Mouse (Mus musculus) liver, postnatal 0 days (tissue): ENCODE data around the gene 1700014D04Rik. TPM values are rescaled to one million over a fixed set of nuclear protein-coding genes. Genes with fewer than 3 reads are reported as not detected.

Experiments used
- ATAC-seq: fragments of 200-750 bp; cut with Nextera tagmentation; 2 replicates; pipeline ENCODE4 v1.8.0; 2017; ENCODE audit warnings: mild to moderate bottlenecking, moderate library complexity
- DNase-seq: peaks from one replicate; pipeline ENCODE4 v3.0.0-alpha.2; 2016
- H3K27ac ChIP-seq: fragments of 300-500 bp; sonication (generic); 2 replicates; pipeline ENCODE4 v1.5.1; 2014; ENCODE audit warnings: antibody characterized with exemption, moderate library complexity, mild to moderate bottlenecking, low read depth
- H3K27me3 ChIP-seq: fragments of 300-500 bp; sonication (generic); 2 replicates; pipeline ENCODE4 v1.6.1; 2014; ENCODE audit warnings: low read length, control low read depth, mixed read lengths; ENCODE audit not compliant: insufficient read depth
- H3K36me3 ChIP-seq: fragments of 300-500 bp; sonication (generic); replicated peaks from 2 replicates; pipeline ENCODE4 v1.6.1; 2014; ENCODE audit warnings: mild to moderate bottlenecking, control low read depth, low read length, moderate library complexity, mixed read lengths; ENCODE audit not compliant: insufficient read depth
- H3K4me1 ChIP-seq: fragments of 300-500 bp; sonication (generic); 2 replicates; pipeline ENCODE4 v1.6.1; 2014; ENCODE audit warnings: antibody characterized with exemption, mild to moderate bottlenecking, control low read depth; ENCODE audit not compliant: insufficient read depth
- H3K4me2 ChIP-seq: fragments of 300-500 bp; sonication (generic); 2 replicates; pipeline ENCODE4 v1.6.1; 2014; ENCODE audit warnings: low read depth, mild to moderate bottlenecking, low read length, moderate library complexity, mixed read lengths
- H3K4me3 ChIP-seq: fragments of 300-500 bp; sonication (generic); 2 replicates; pipeline ENCODE4 v1.5.1; 2014; ENCODE audit warnings: low read depth, low read length
- H3K9ac ChIP-seq: fragments of 300-500 bp; sonication (generic); replicated peaks from 2 replicates; pipeline ENCODE4 v1.6.1; 2014; ENCODE audit warnings: mild to moderate bottlenecking, moderate library complexity
- H3K9me3 ChIP-seq: fragments of 300-500 bp; sonication (generic); 2 replicates; pipeline ENCODE4 v1.6.1; 2016; ENCODE audit warnings: mild to moderate bottlenecking, control low read depth, low read length, mixed read lengths
- CTCF ChIP-seq: sonication (generic); IDR thresholded peaks from 2 replicates; pipeline ENCODE4 v1.5.1; 2016; ENCODE audit warnings: antibody characterized with exemption, low read depth
- EP300 ChIP-seq: IDR thresholded peaks from 2 replicates; pipeline ENCODE4 v1.6.1; 2016; ENCODE audit warnings: antibody characterized with exemption, low read depth, mild to moderate bottlenecking
- WGBS: fragments of 180-500 bp; shearing (Covaris S2); extraction: QIAGEN DNeasy Blood & Tissue Kit; methylation state at CpG from one replicate; pipeline ENCODE4 v1.1.7; 2014; ENCODE audit not compliant: insufficient replicate concordance; 5-methylcytosine and 5-hydroxymethylcytosine counted together
- polyA plus RNA-seq: library from polyadenylated mRNA; unstranded; fragments of >200 nt; fragmentation: Nextera tagmentation; extraction: Ambion mirVana; gene quantifications from 2 replicates; pipeline ENCODE4 v1.2.1, GENCODE M21; 2015

Gene 1700014D04Rik
- polyA plus RNA-seq, 1 experiment from 2014 or later = not detected

- Histone ChIP-seq H3K9ac (no peak overlapping the region), H3K4me2 (no peak overlapping the region), H3K27ac (peak overlapping the region; percentile 65), H3K9me3 (no peaks in the 10 kb centered on the region), H3K36me3 (peaks cover 75% of the 10 kb centered on the region), H3K4me1 (peaks cover 24% of the 10 kb centered on the region), H3K4me3 (no peak overlapping the region), H3K27me3 (no peaks in the 10 kb centered on the region)
- TF ChIP-seq CTCF = no peak
- no peak for TF ChIP-seq EP300
- DNase-seq (peak; percentile 59), ATAC-seq (peak; percentile 22; the same call in 1 of the 2 replicates)
- WGBS = 54% methylated on average over 3 of the region's 3 CpGs
Measured at GRCm38 (mm10) chr13:59775168-59775567, 28.6 kb upstream of the 1700014D04Rik start.

GRCm38 (mm10) chr13:59771257-59771656 is 24.7 kb upstream of the 1700014D04Rik start:
- ATAC-seq = peak; percentile 15
- Histone ChIP-seq H3K9me3 (no peaks in the 10 kb centered on the region), H3K4me3 (no peak overlapping the region), H3K27ac (peak overlapping the region; percentile 99), H3K36me3 (peaks cover 46% of the 10 kb centered on the region), H3K4me1 (peaks cover 44% of the 10 kb centered on the region), H3K4me2 (peak overlapping the region; percentile 77), H3K9ac (peak overlapping the region; percentile 87), H3K27me3 (no peaks in the 10 kb centered on the region)
- DNase-seq = peak; percentile 81
- peak; percentile 28; the same call in 1 of the 2 replicates for TF ChIP-seq EP300
- no peak for TF ChIP-seq CTCF
- WGBS = 12% methylated on average over 9 of the region's 9 CpGs

GRCm38 (mm10) chr13:59770847-59771246 is 24.3 kb upstream of the 1700014D04Rik start:
- Histone ChIP-seq H3K27me3 (no peaks in the 10 kb centered on the region), H3K4me2 (peak overlapping the region; percentile 77), H3K9ac (peak overlapping the region; percentile 87), H3K4me1 (peaks cover 44% of the 10 kb centered on the region), H3K36me3 (peaks cover 42% of the 10 kb centered on the region), H3K9me3 (no peaks in the 10 kb centered on the region), H3K27ac (peak overlapping the region; percentile 99), H3K4me3 (peak overlapping the region; percentile 85)
- WGBS = 28% methylated on average over 9 of the region's 9 CpGs
- TF ChIP-seq CTCF (no peak), EP300 (no peak)
- DNase-seq (peak; percentile 42), ATAC-seq (no peak)

- Histone ChIP-seq H3K4me3 (peak overlapping the region; percentile 85), H3K4me2 (peak overlapping the region; percentile 77), H3K27ac (peak overlapping the region; percentile 99), H3K4me1 (peaks cover 46% of the 10 kb centered on the region), H3K27me3 (no peaks in the 10 kb centered on the region), H3K9ac (peak overlapping the region; percentile 87), H3K9me3 (no peaks in the 10 kb centered on the region), H3K36me3 (peaks cover 35% of the 10 kb centered on the region)
- DNase-seq (peak; percentile 93), ATAC-seq (peak; percentile 79)
- under 1% methylated on average over 28 of the region's 28 CpGs for WGBS
- peak; percentile 95 for TF ChIP-seq EP300
- TF ChIP-seq CTCF = peak; percentile 63
Measured at GRCm38 (mm10) chr13:59770164-59770562, 23.6 kb upstream of the 1700014D04Rik start.

GRCm38 (mm10) chr13:59769296-59770163 is 23.0 kb upstream of the 1700014D04Rik start, which contains the start of gene Isca1:
Gene Isca1, minus strand, starts transcription at chr13:59769810.
- Histone ChIP-seq H3K4me3 (peak within 1 kb of the TSS; percentile 85), H3K9ac (peak within 1 kb of the TSS; percentile 87), H3K36me3 (peaks cover 30% of the 10 kb centered on the region), H3K4me1 (peaks cover 43% of the 10 kb centered on the region), H3K27me3 (no peaks in the 10 kb centered on the region), H3K9me3 (no peaks in the 10 kb centered on the region), H3K27ac (peak within 1 kb of the TSS; percentile 99), H3K4me2 (peak within 1 kb of the TSS; percentile 77)
- WGBS = 2% methylated on average over 91 of the region's 91 CpGs
- peak; percentile 93 for ATAC-seq
- peak; percentile 99 for DNase-seq
- TF ChIP-seq EP300 = no peak
- no peak for TF ChIP-seq CTCF

- DNase-seq (no peak), ATAC-seq (no peak)
- no peaks in the 10 kb centered on the region for H3K9me3 ChIP-seq
- peak overlapping the region; percentile 99 for H3K27ac ChIP-seq
- H3K4me2 ChIP-seq = peak overlapping the region; percentile 68
- TF ChIP-seq CTCF (no peak), EP300 (no peak)
- 17% methylated on average over 13 of the region's 13 CpGs for WGBS
- H3K4me3 ChIP-seq = peak overlapping the region; percentile 85
- no peaks in the 10 kb centered on the region for H3K27me3 ChIP-seq
- H3K36me3 ChIP-seq = peaks cover 30% of the 10 kb centered on the region
- H3K4me1 ChIP-seq = peaks cover 46% of the 10 kb centered on the region
- peak overlapping the region; percentile 87 for H3K9ac ChIP-seq
Measured at GRCm38 (mm10) chr13:59768531-59768930, 22.0 kb upstream of the 1700014D04Rik start.
